Mouse (Mus musculus) cerebellum, postnatal 36 days (tissue): ENCODE measurements around the gene Crebbp.

Source experiments
- DNase-seq, 2 experiments: peaks; one replicate each; pipeline ENCODE4 v3.0.0; 2021 to 2022; ENCODE audit warnings: mixed read lengths in 2 of 2

Crebbp gene

GRCm38 (mm10) chr16:4037690-4038089, 176.1 kb downstream of the Crebbp start:
- DNase-seq: no peak

GRCm38 (mm10) chr16:4036807-4037206, 177.0 kb downstream of the Crebbp start, which contains the start of gene Dnase1:
Dnase1 (plus strand) TSS chr16:4036942.
- DNase-seq: no peak

- DNase-seq: no peak
Observed at GRCm38 (mm10) chr16:4035575-4035974, 178.2 kb downstream of the Crebbp start.

GRCm38 (mm10) chr16:4034476-4034875, 179.3 kb downstream of the Crebbp start:
- no peak for DNase-seq

GRCm38 (mm10) chr16:4033971-4034370, 179.8 kb downstream of the Crebbp start:
- DNase-seq: no peak

GRCm38 (mm10) chr16:4032341-4032748, 181.5 kb downstream of the Crebbp start:
- DNase-seq: no peak

GRCm38 (mm10) chr16:4031441-4032274, 182.1 kb downstream of the Crebbp start:
- no peak for DNase-seq
